Mouse (Mus musculus): ENCODE data around the gene Htra2.

- TF ChIP-seq CTCF (IDR thresholded peaks at IDR 0.05; ENCODE audit: insufficient read depth, low read length) = no peak
- TF ChIP-seq POLR2A (IDR thresholded peaks at IDR 0.05; ENCODE audit: borderline replicate concordance, extremely low read depth, low read depth, low read length) = no peak
Measured at GRCm38 (mm10) chr6:83011255-83011654, 43.8 kb downstream of the Htra2 start.
